Mouse (Mus musculus): ENCODE results near the gene Trpm7. TPM values are rescaled to one million over a fixed set of nuclear protein-coding genes. Genes with fewer than 3 reads are reported as not detected.

Trpm7 gene
- total RNA-seq, 2 experiments from 2014 or later = 24.8 to 29.0 TPM

DNA sequence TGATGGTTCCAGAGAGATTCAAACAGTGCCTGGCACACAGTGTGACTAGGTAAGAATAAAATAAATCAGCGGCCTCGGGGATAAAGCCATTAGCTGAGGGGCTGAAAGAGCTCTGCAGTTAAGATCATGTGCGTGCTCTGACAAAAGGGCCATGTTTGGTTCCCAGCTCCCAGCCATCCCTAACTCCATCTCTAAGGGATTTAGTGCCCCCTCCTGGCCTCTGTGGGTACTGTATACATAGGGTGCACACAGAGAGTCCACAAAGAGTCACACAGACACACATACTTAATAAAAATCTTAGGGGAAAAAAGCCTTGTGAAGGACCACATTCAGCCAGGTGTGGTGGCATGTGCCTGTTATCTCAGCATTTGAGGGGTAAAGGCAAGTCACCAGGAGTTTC is 108.4 kb downstream of the Trpm7 start:
- Histone ChIP-seq H3K4me3 (no peak overlapping the region), H3K27ac (no peak overlapping the region)
- intact Hi-C loops (cut with DNase I) = no loop called here
- DNase-seq = no peak
- TF ChIP-seq CTCF (IDR thresholded peaks at IDR 0.05) = peak; percentile 1; the same call in 1 of the 2 replicates

DNA sequence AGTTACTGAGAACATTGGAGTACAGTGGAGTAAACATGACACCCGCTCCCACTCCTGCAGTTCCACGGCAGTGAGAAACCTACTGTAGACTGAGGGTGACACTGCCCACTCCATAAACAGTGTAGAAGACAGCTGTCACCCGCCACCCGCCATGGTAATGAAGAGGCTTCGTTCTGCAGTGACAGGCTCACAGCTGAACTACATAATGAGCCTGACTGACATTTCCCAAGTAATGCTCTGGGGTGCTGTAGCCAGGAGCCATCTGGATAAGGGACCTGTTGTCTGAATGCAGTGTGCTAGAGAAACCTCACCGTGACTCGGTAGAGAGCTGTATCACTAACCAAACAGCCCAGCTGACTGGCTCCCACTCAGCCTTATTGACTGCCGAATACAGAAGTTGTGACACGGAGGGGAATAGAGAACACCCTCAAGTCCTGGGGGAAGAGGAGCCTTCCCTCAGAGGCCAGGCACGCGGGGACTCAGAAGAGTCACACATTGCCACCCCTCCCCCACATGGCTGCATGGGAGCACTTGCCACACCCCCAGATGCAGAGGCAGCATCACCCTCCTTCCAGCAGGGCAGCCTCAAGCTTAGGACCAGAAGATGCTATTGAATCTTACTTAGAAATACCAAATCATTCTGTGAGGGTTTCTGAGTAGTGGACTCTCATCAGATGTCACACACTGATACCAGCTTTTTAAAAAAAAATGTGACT is 110.0 kb downstream of the Trpm7 start:
- Histone ChIP-seq H3K4me3 (no peak overlapping the region), H3K27ac (no peak overlapping the region)
- intact Hi-C loops (cut with DNase I) = no loop called here
- no peak for DNase-seq
- TF ChIP-seq CTCF (IDR thresholded peaks at IDR 0.05) = no peak

DNA sequence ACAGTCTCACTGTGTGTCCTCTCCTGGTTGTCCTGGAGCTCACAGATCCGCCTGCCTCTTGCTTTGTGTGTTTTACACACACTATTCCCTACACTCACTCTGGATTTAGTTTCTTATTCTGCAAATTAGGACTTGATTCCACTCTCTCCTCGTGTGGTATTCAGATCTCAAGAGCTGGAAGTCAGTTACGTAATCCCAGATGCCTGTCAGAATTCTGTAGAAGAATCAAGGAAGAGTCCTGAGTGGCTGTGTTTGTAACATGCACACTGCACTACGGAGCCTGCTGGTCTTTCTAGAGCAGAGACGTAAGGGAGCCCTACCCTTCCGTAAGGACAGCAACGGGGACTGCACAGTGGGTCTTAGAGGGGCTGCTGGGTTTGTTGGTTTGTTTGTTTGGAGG is 116.7 kb downstream of the Trpm7 start:
- no peak for DNase-seq
- no peak for TF ChIP-seq CTCF (IDR thresholded peaks at IDR 0.05)
- H3K4me3 ChIP-seq = no peak overlapping the region
- intact Hi-C loops (cut with DNase I) = no loop called here
- H3K27ac ChIP-seq = no peak overlapping the region

DNA sequence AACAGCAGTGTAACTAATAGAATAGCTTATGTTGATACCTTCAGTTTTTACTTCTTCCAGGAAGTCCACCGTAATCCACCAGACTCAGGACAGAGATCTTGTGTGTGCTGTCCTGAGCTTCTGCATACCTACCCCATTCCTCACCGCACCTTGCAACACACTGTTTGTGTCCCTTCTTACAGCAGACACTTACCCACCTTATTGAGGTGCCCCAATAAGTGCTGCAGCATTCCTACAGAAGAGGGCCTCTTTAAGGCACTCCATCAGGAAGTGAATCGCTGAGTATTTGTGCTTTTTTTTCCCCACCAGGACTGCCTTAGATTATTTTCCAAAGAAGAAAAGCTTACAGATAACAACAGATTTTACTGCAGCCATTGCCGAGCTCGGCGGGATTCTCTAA is 120.4 kb downstream of the Trpm7 start:
- intact Hi-C loops (cut with DNase I) = no loop called here
- Histone ChIP-seq H3K27ac (no peak overlapping the region), H3K4me3 (no peak overlapping the region)
- no peak for TF ChIP-seq CTCF (IDR thresholded peaks at IDR 0.05)
- no peak for DNase-seq

DNA sequence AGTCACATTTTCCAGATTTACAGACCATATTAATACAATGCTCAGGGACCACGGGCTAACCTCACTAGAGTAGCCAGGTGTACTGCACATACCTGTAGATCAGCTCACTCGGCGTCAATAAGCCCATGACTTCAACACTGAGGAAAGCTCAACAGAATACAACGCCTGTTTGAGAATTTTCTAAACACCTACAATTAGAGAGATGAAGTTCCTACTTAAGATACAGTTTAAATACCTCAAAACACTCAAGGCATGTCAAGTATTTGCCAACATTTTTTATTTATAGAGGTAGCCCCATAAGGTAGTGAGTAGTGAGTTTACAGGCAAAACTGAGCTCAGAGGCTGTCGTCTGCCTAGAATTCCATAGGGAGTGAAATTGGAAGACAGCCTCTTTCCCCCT is 132.6 kb downstream of the Trpm7 start:
- H3K4me3 ChIP-seq = no peak overlapping the region
- H3K27ac ChIP-seq = no peak overlapping the region
- DNase-seq = no peak
- TF ChIP-seq CTCF (IDR thresholded peaks at IDR 0.05) = no peak
- intact Hi-C loops (cut with DNase I) = no loop called here

Small RNA genes within 50 kb of the gene (microRNA-seq; reads per million reads assigned to microRNA genes)
- not detected for gene Mir3473g

Other genes with a start within 250 kb of the Trpm7 start
- 1 to 10 TPM; 5.5 to 8.6 TPM for gene Gabpb1, start 199.9 kb downstream of the Trpm7 start, total RNA-seq (2021)
- gene Usp8, start 168.9 kb downstream of the Trpm7 start, total RNA-seq (2021) = 10 to 100 TPM; 14.8 to 18.9 TPM
- under 1 TPM in 1 of 2 experiments, not detected in 1; 0.18 TPM for gene Usp50, start 92.8 kb downstream of the Trpm7 start, total RNA-seq (2021)
- 10 to 100 TPM; 61.8 to 68.6 TPM for gene Sppl2a, start 57.0 kb upstream of the Trpm7 start, total RNA-seq (2021)
- gene Ap4e1, start 132.5 kb upstream of the Trpm7 start, total RNA-seq (2021) = 1 to 10 TPM; 8.3 to 9.1 TPM
- 10 to 100 TPM; 11.7 to 12.3 TPM for gene Blvra, start 194.4 kb upstream of the Trpm7 start, total RNA-seq (2021)

Data from gastrocnemius, adult 2 months (tissue).